Mouse (Mus musculus) small intestine, adult 2 months (tissue): ENCODE results near the gene E130208F15Rik. TPM values are rescaled to one million over a fixed set of nuclear protein-coding genes. Genes with fewer than 3 reads are reported as not detected.

Source experiments
- H3K27ac ChIP-seq: fragments of 200-500 bp; 2 replicates; pipeline ENCODE4 v1.5.1; 2012; ENCODE audit warnings: low read depth, low read length, control low read depth, inconsistent platforms; ENCODE audit not compliant: insufficient read depth
- H3K27me3 ChIP-seq: fragments of 200-500 bp; 2 replicates; pipeline ENCODE4 v1.6.1; 2012; ENCODE audit warnings: mild to moderate bottlenecking, moderate library complexity, low read length, inconsistent platforms; ENCODE audit not compliant: control insufficient read depth, insufficient read depth
- H3K36me3 ChIP-seq: fragments of 200-500 bp; 2 replicates; pipeline ENCODE4 v1.6.1; 2012; ENCODE audit warnings: mild to moderate bottlenecking, low read length, control low read depth, inconsistent platforms; ENCODE audit not compliant: control insufficient read depth, insufficient read depth
- H3K4me1 ChIP-seq: fragments of 200-500 bp; 2 replicates; pipeline ENCODE4 v1.6.1; 2012; ENCODE audit warnings: low read length, inconsistent platforms, mixed read lengths; ENCODE audit not compliant: control insufficient read depth, insufficient read depth, insufficient read length
- H3K4me3 ChIP-seq: fragments of 200-500 bp; 2 replicates; pipeline ENCODE4 v1.5.1; 2012; ENCODE audit warnings: low read depth, mild to moderate bottlenecking, control low read depth, inconsistent platforms, low read length, moderate library complexity
- CTCF ChIP-seq: fragments of 200-500 bp; IDR thresholded peaks from 2 replicates; pipeline ENCODE4 v1.5.1; 2012; ENCODE audit warnings: low read depth, mild to moderate bottlenecking, control low read depth, inconsistent platforms, low read length, moderate library complexity, mixed read lengths; ENCODE audit not compliant: insufficient replicate concordance, insufficient read length; ENCODE audit errors: extremely low read depth
- POLR2A ChIP-seq: fragments of 200-500 bp; IDR thresholded peaks from 2 replicates; pipeline ENCODE4 v1.6.1; 2012; ENCODE audit warnings: low read depth, mild to moderate bottlenecking, control low read depth, inconsistent platforms, low read length, moderate library complexity
- WGBS: fragments of 180-500 bp; shearing (Covaris S2); methylation state at CpG from one replicate; pipeline ENCODE4 v1.1.7; 2018; 5-methylcytosine and 5-hydroxymethylcytosine counted together
- polyA plus RNA-seq: library from polyadenylated mRNA; depleted of rRNA; stranded (reverse); fragments of >200 nt; gene quantifications from 2 replicates; pipeline ENCODE4 v1.2.3, GENCODE M21; 2012

The E130208F15Rik gene
- polyA plus RNA-seq, 1 experiment = 0.63 TPM

DNA sequence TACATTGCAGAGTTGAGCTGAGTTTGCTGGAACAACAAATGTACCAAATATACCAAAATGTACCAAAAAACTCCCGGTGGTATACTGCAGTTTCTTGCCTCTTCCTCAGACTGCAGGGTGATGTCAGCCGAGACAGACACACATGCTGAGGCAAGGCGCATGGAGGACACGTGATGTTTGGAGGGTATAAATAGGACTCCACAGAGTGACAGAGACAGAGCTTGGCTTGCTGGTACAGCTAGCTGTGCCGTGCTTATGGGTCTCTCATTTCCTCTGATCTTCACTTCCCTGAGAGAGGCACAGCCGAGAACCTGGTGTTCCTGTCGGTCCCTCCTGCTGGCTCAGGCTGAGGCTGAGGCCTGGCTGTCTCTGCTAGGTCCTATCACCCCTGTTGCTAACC lies 38.8 kb upstream of the E130208F15Rik start:
- no peak for TF ChIP-seq CTCF
- TF ChIP-seq POLR2A = no peak
- no peak overlapping the region for H3K27ac ChIP-seq
- WGBS = 82% methylated on average over 7 of the region's 7 CpGs

DNA sequence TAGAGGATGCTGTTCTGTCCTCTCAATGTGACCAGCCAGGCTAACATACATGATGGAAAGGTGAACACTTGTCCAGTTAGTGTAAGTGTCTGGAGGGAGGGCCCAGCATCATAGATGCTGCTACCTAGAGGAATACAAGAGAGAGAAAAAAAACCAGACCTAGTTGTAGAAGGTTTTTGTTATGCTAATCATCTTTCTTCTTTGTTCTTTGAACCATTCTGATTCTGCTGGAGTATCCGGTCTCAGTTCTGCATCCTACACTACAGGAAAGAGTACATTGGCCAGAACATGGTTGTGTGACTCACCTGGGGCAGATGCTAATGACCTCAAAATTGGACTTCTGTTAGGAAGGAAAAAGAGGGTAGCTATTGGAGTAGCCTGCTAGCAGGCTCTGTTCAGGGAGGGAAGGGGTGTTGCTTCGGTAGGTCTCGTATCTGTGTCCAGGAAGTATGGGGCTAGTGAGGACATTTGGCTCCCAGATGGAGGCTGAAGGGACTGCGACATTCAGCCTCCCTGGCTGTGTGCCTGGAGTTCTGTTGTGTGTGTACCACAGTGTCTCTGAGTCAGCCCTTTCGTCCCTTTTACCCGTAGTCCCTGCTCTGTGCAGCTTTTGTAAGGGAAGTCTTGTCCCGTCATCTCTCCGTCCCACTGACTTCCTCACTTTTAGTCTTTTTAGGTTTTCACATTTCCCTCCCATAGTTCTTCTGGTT lies 34.7 kb upstream of the E130208F15Rik start:
- no peaks in the 10 kb centered on the region for H3K36me3 ChIP-seq
- H3K4me1 ChIP-seq = no peaks in the 10 kb centered on the region
- H3K4me3 ChIP-seq = no peak overlapping the region
- no peak overlapping the region for H3K27ac ChIP-seq
- 53% methylated on average over 8 of the region's 8 CpGs for WGBS
- peaks cover 8% of the 10 kb centered on the region; the same call in 1 of the 2 replicates for H3K27me3 ChIP-seq
- no peak for TF ChIP-seq POLR2A
- TF ChIP-seq CTCF = no peak

More for the DNA sequence above, 38.8 kb upstream of the E130208F15Rik start:
- H3K4me3 ChIP-seq = no peak overlapping the region
- no peaks in the 10 kb centered on the region for H3K36me3 ChIP-seq
- no peaks in the 10 kb centered on the region for H3K27me3 ChIP-seq
- H3K4me1 ChIP-seq = peaks cover 2% of the 10 kb centered on the region

DNA sequence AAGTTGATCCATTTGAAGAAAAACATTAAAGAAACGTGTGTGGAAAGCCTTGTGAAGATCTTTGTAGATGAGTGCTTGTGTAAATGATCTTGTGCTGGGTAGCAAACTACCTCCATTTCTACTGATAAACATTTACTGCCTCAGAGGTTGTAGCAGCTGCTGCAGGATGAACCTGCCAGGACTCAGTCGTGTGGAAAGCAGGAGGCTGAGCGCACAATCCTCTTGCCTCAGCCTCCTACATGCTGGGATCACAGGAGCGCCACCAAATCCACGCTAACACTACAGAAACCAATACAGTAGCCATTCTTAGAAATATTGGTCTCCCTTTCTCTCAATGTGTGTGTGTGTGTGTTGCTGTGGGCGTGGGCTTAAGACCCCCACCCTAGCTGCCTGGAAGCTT lies 33.5 kb upstream of the E130208F15Rik start:
- peaks cover 8% of the 10 kb centered on the region; the same call in 1 of the 2 replicates for H3K27me3 ChIP-seq
- WGBS = 57% methylated on average over 6 of the region's 6 CpGs
- no peaks in the 10 kb centered on the region for H3K4me1 ChIP-seq
- no peaks in the 10 kb centered on the region for H3K36me3 ChIP-seq
- TF ChIP-seq CTCF (no peak), POLR2A (no peak)
- no peak overlapping the region for H3K27ac ChIP-seq
- H3K4me3 ChIP-seq = no peak overlapping the region

DNA sequence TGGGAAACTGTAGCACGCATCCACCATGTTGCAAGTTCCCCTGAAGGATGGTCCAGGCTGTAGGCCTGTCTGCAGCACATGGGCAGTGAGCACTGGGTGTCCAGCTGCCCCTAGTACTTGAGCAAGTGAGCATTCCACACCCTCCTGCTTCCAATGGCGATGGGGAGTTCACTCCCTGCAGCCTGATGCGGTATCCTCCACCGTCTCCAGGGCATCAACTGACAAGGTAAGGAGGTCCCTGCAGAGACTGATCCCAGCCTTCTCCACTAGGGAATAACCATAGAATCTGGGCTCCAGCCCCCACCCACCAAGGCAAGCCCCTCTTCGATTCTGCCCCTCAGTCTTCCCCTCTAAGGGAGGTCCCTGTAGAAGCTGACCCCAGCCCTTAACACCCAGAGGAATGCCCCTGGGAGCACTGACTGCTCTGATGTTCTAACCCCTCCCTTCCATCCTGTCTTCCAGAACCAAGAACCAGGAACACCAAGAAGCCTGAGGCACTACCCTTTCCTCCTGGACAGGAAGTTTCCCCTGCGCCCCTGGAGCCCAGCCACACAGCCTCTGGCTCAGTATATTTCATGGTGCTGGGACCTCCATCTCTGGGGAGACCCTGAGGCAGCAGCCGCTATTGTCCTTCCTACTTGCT lies 32.3 kb upstream of the E130208F15Rik start:
- H3K4me3 ChIP-seq = no peak overlapping the region
- no peak overlapping the region for H3K27ac ChIP-seq
- peaks cover 8% of the 10 kb centered on the region; the same call in 1 of the 2 replicates for H3K27me3 ChIP-seq
- no peaks in the 10 kb centered on the region for H3K4me1 ChIP-seq
- no peak for TF ChIP-seq POLR2A
- TF ChIP-seq CTCF = no peak
- no peaks in the 10 kb centered on the region for H3K36me3 ChIP-seq
- 72% methylated on average over 7 of the region's 7 CpGs for WGBS

DNA sequence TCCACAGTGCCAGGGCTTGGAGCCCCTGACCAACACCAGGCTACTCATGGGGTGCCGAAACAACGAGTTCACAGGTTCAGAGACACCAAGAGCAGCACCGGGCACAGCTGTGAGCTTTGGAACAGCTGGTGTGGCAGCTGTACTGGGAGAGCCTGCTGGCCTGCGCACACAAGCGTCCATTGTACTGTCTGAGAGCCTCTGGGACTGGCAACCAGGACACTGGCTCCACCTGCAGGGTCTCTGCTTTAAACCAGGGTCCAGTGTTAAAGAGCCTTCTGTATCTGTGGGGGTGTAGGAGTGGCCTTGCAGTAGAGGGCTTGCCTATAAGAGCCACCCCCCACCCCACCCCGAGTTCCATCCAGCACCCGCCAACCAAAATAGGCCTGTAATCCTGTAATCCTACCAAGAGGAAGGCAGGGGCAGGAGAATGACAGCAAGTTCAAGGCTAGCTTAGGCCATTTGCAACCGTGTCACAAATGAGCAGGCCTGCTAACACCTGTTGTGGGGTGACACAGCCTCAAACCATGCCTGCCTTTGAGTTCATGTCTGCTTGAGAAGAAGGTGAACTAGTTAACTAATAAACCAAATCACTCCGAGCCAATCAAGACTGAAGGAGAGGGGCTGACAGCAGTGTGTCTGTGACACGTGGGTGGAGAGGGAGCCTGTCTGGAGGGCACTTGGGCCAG lies 31.7 kb upstream of the E130208F15Rik start:
- H3K27ac ChIP-seq = no peak overlapping the region
- H3K4me1 ChIP-seq = no peaks in the 10 kb centered on the region
- TF ChIP-seq POLR2A (no peak), CTCF (no peak)
- peaks cover 8% of the 10 kb centered on the region; the same call in 1 of the 2 replicates for H3K27me3 ChIP-seq
- WGBS = 56% methylated on average over 10 of the region's 10 CpGs
- no peak overlapping the region for H3K4me3 ChIP-seq
- H3K36me3 ChIP-seq = no peaks in the 10 kb centered on the region

DNA sequence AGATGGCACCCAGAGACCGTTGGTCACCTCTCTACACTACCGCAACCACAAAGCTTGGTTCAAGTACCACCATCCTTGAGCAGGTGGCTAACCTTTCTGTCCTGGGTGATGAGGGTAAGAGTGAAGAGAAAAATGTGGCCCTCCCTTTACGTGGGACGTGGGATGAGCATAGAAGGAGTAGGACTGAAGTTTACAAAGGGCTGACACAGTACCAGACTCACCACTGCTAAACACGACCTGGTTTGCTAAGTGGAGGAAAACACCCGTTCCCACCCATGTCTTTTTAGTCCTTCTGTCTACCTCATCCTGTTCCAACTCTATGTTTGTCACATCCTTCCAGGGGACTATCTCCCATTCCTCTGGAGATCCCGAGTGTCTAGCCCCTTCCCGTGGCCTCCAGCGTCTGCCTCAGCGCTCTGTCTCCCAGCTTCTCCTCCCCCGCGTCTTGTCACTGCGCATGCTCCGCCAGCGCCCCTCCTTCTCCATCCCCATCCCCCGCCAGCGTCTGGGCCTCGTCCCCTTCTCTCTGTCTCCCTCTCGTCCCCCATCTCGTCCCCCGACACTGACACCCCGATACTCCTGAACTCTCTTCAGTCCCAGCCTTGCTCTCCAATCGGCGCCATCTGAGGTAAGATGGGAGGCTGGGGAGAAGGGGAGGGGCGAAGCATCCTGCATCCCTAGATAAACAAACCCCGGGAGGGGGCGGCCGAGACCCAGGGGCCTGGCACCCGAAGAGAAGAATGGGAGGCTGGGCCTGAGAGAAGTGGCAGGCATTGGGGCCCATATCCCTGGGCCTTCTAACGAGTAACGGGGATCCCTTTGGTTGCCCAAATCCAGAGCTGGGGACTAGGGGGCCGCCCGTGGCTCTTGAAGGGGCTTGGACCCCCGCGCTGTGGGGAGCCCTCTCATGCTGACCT lies 30.1 kb upstream of the E130208F15Rik start, which contains the start of gene Clip3:
Clip3 (plus strand) TSS at position 514 of the 917 bp plus-strand sequence.
- no peak within 1 kb of the TSS for H3K27ac ChIP-seq
- TF ChIP-seq POLR2A (no peak), CTCF (no peak)
- WGBS = 13% methylated on average over 35 of the region's 35 CpGs

More for the DNA sequence above, 30.1 kb upstream of the E130208F15Rik start, which contains the start of gene Clip3:
- Histone ChIP-seq H3K4me3 (peak within 1 kb of the TSS; percentile 65), H3K4me1 (no peaks in the 10 kb centered on the region), H3K36me3 (no peaks in the 10 kb centered on the region), H3K27me3 (peaks cover 8% of the 10 kb centered on the region; the same call in 1 of the 2 replicates)
